Mouse (Mus musculus) inflammation-experienced regulatory T-cells, adult 6 months (primary cell): Measurements from ENCODE around the gene Nr1h4. TPM values are rescaled to one million over a fixed set of nuclear protein-coding genes. Genes with fewer than 3 reads are reported as not detected.

Experiments
- ATAC-seq: one replicate; pipeline ENCODE4 v1.8.0; 2017
- polyA plus RNA-seq, 3 experiments: library from polyadenylated mRNA; unstranded; fragments of 100-300 nt; shearing (Covaris generic); gene quantifications; one replicate each; pipeline ENCODE4 v1.2.1; 2017

Gene Nr1h4
- polyA plus RNA-seq, 3 experiments from 2014 or later: not detected

- ATAC-seq: no peak
Observed at GRCm38 (mm10) chr10:89520381-89520780, 13.0 kb downstream of the Nr1h4 start.

DNA sequence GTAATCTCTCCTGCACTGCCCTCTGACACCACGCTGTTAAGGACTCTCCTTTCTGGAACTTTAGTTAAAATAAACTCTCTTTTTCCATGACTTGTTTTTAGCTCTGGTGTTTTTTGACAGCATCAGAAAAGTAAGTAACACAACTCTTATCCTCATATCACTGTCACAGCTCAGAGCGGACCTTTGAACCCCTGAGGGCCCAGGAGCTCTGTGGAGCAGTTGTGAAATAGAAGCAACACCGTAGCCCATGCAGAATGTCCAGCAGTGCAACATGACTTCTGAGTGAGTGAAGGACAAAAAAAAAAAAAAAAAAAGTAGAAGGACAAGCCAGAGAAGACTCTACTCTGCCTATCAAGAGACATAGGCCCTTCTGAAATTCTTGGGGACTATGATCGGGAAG is 14.2 kb downstream of the Nr1h4 start:
- ATAC-seq: no peak

GRCm38 (mm10) chr10:89518365-89518764 is 15.0 kb downstream of the Nr1h4 start:
- ATAC-seq: no peak

DNA sequence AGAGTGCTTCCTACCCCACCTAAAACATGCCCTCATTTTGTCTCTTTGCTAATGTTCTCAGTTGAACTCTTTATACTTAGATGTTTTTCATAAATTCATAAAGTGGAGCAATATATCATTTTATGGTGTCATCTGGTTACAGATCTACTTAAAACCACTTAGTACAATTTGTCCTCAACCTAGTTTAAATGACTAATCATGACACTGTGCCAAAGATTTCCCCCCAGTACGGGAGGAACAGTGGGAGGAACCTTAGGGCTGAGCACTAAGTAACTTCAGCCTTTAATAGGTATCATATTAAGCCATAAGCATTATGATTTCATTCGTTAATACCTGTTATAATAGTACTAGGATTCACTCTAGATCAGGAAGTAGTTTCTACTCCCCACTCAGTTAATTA is 17.6 kb downstream of the Nr1h4 start:
- no peak for ATAC-seq

- no peak for ATAC-seq
Observed at GRCm38 (mm10) chr10:89512562-89512961, 20.8 kb downstream of the Nr1h4 start.

DNA sequence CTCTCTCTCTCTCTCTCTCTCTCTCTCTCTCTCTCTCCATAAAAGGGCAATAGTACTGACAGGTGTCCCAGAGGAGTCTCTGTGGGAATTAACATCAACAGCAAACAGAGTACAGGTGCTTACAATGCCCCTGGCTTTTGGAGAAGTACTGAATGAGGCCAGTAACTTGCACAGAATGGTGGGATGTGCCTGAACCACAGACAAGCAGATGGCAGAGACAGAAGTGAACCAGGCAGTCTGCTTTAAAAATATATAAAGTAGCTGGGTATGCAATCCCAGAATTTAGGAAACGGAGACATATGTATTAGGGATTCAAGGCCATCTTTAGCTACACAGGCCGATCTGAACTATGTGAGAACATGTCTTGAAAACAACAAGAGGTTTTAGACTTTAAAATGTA is 22.8 kb downstream of the Nr1h4 start:
- ATAC-seq: no peak

DNA sequence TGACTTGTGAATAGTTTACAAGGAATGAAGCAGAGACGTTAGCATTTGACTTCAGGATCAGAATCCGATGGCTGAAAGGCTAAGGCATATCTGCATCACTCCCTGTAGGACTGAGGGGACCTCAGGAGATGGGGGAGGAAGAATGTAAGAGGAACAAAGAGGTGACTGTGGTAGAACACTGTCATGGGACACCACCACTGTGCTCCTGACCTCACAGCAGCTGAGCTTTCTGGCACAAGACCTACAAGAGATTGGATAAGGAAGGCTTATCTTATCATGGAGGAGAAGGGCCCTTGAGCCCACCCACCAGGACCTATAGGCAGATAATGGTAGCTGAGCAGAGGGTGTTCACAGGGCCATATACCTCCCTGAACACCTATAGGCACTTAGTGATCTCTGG is 24.8 kb downstream of the Nr1h4 start:
- no peak for ATAC-seq

- no peak for ATAC-seq
Observed at GRCm38 (mm10) chr10:89506479-89506878, 26.9 kb downstream of the Nr1h4 start.

DNA sequence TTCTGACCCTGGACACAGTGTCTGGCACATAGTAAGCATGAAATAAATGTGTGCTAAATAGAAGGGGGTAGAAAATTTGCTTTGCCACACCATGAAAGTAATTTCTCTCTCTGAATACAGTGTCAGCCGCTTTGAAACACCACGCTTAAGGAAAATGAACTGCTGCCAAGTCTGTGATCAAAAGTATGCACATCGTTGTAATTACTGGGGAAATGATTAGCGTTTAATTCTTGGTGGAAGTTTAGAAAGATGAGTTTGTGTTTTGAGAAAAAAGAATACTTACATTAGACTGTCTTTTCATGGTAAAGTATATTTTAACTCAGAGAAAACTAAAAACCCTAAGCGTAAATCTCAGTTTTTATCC is 27.8 kb downstream of the Nr1h4 start:
- no peak for ATAC-seq

DNA sequence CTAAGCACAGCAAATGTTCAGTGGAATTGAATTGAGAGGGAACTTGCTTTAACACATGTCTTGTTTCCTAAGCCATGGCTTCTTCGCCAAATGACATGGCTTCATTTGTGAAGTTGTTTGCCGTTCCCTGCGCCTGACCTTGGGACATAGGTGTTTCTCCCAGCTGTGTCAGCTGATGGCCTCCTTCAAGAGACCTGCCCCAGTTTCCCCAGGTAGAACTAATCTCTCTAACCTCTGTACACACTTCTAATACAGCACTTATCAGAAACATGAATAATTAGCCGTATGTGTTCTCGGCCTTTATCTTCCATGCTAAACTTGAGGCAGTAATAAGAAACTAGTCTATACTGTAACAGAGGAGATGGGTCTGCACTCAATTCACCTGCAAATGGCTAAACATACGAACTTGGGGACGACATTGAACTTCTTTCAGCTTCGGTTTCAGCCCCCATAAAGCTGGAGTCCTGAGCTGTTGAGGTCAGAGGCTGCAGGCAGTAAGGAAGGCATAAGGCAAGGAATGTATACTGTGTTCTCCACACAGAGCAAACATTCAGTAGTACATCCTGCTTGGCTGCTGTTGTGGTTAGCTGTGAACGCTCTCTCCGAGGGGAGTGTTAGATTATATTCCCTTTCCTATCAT is 28.3 kb downstream of the Nr1h4 start:
- no peak for ATAC-seq

- ATAC-seq: no peak
Observed at GRCm38 (mm10) chr10:89502986-89503560, 30.3 kb downstream of the Nr1h4 start.

- no peak for ATAC-seq
Observed at GRCm38 (mm10) chr10:89501902-89502301, 31.5 kb downstream of the Nr1h4 start.

DNA sequence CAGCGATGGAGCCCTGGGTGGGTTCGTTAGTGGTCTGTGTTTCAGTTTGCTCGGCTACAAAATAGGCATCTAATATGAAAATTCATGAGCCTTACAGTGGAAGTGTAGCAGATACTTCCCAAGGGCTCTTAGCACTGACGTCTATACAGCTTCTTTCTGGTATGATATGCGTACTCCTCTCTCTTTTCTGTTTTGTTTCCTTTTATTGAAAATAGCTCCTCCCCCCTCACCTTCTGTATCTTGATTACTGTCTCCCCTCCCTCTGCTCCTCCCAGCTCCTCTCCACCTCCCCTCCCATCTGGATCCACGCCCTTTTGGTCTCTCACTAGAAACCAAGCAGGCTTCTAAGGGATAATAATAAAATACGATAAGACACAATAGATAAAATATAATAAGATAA is 37.8 kb downstream of the Nr1h4 start:
- no peak for ATAC-seq

- ATAC-seq: no peak
Observed at GRCm38 (mm10) chr10:89491321-89491720, 42.1 kb downstream of the Nr1h4 start.

GRCm38 (mm10) chr10:89490250-89490649 is 43.1 kb downstream of the Nr1h4 start:
- no peak for ATAC-seq

- no peak for ATAC-seq
Observed at GRCm38 (mm10) chr10:89489459-89489858, 43.9 kb downstream of the Nr1h4 start.

- peak; percentile 52 for ATAC-seq
Observed at GRCm38 (mm10) chr10:89486995-89487742, 46.2 kb downstream of the Nr1h4 start.

- no peak for ATAC-seq
Observed at GRCm38 (mm10) chr10:89484907-89485306, 48.5 kb downstream of the Nr1h4 start.

- no peak for ATAC-seq
Observed at GRCm38 (mm10) chr10:89483812-89484602, 49.4 kb downstream of the Nr1h4 start.

GRCm38 (mm10) chr10:89483113-89483512 is 50.3 kb downstream of the Nr1h4 start:
- ATAC-seq: no peak

GRCm38 (mm10) chr10:89482142-89482681 is 51.2 kb downstream of the Nr1h4 start:
- ATAC-seq: no peak

DNA sequence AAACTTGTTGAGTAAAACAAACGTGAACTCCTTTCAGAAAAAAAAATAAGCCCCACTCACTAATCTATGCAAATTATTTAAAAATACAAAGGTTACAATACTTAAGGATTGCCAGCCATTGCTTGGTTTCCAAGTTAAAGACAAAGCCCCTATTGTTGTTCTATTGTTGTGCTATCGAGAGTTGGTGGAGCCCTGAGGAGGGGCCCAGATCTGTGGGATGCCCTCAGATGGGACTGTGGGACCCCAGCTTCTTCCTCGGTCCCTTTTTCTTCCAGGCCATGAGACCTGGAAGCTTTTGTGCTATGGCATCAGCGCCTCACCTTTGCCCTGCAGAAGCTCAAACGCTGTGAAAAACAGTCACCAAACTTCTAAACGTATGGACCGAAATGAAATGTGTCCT is 51.7 kb downstream of the Nr1h4 start:
- no peak for ATAC-seq

DNA sequence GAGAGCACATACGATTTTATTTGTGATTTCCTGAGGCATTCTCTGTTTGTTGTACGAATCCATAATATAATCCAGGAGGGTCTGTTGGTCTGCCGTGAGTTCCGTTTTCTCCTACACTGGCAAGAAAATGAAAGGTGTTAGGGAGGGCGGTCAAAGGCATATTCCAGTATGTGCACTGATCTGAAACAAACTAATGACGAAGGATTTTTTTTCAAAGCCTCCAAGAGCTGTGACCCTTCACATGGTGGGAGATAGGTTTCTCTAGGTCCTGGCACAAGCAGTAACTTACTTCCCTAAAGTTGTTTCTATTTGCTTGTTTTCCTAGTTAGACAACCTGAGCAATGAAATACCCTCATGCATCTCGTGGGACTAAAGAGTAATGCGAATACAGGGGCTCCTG is 54.6 kb downstream of the Nr1h4 start:
- no peak for ATAC-seq
